Mouse (Mus musculus): ENCODE data around the gene Clec18a.
"Not testable (repeated sequence)": the region's sequence is repeated elsewhere in the genome, so short reads cannot be mapped to it uniquely, and the experiment has no call there.

The Clec18a gene

GRCm38 (mm10) chr8:111092326-111092725 lies at the start of gene Clec18a:
Gene Clec18a, minus strand, starts transcription at chr8:111092426.
- not testable (repeated sequence) for DNase-seq

GRCm38 (mm10) chr8:111130756-111131155 lies 38.5 kb upstream of the Clec18a start:
- DNase-seq: no peak

- DNase-seq: no peak
Measured at GRCm38 (mm10) chr8:111119481-111119880, 27.3 kb upstream of the Clec18a start.

- no peak for DNase-seq
Measured at GRCm38 (mm10) chr8:111114891-111115290, 22.7 kb upstream of the Clec18a start.

GRCm38 (mm10) chr8:111094719-111095302 lies 2.6 kb upstream of the Clec18a start:
- peak; percentile 30 for DNase-seq

GRCm38 (mm10) chr8:111093865-111094718 lies 1.9 kb upstream of the Clec18a start, which contains the start of gene Pdpr:
Gene Pdpr, plus strand, starts transcription at chr8:111094630.
- DNase-seq: peak; percentile 91

- DNase-seq: no peak
Measured at GRCm38 (mm10) chr8:111091706-111092105, 520 bp downstream of the Clec18a start.

- peak; percentile 76 for DNase-seq
Measured at GRCm38 (mm10) chr8:111090126-111090525, 2.1 kb downstream of the Clec18a start.

- DNase-seq: not testable (repeated sequence)
Measured at GRCm38 (mm10) chr8:111083936-111084335, 8.3 kb downstream of the Clec18a start.

GRCm38 (mm10) chr8:111081580-111082258 lies 10.5 kb downstream of the Clec18a start:
- no peak for DNase-seq

GRCm38 (mm10) chr8:111079861-111080271 lies 12.4 kb downstream of the Clec18a start:
- no peak for DNase-seq

- DNase-seq: no peak
Measured at GRCm38 (mm10) chr8:111079461-111079860, 12.8 kb downstream of the Clec18a start.

GRCm38 (mm10) chr8:111075926-111076325 lies 16.3 kb downstream of the Clec18a start:
- DNase-seq: no peak

- DNase-seq: not testable (repeated sequence)
Measured at GRCm38 (mm10) chr8:111068660-111069059, 23.6 kb downstream of the Clec18a start.

- no peak for DNase-seq
Measured at GRCm38 (mm10) chr8:111067439-111067838, 24.8 kb downstream of the Clec18a start.

GRCm38 (mm10) chr8:111066308-111066707 lies 25.9 kb downstream of the Clec18a start:
- no peak for DNase-seq

GRCm38 (mm10) chr8:111062893-111063292 lies 29.3 kb downstream of the Clec18a start:
- no peak for DNase-seq

- DNase-seq: peak; percentile 95
Measured at GRCm38 (mm10) chr8:111062072-111062757, 30.0 kb downstream of the Clec18a start.

- DNase-seq: peak; percentile 34
Measured at GRCm38 (mm10) chr8:111061688-111062071, 30.5 kb downstream of the Clec18a start.

GRCm38 (mm10) chr8:111058946-111059572 lies 33.2 kb downstream of the Clec18a start:
- no peak for DNase-seq

GRCm38 (mm10) chr8:111056691-111057293 lies 35.4 kb downstream of the Clec18a start:
- DNase-seq: peak; percentile 59

GRCm38 (mm10) chr8:111056158-111056663 lies 36.0 kb downstream of the Clec18a start, which contains the start of gene Exosc6:
Gene Exosc6, plus strand, starts transcription at chr8:111056339.
- DNase-seq: peak; percentile 87
